Mouse (Mus musculus) heart, postnatal 10 days (tissue): ENCODE data around the gene Matn3. TPM values are rescaled to one million over a fixed set of nuclear protein-coding genes. Genes with fewer than 3 reads are reported as not detected.
"Not testable (repeated sequence)": the region's sequence is repeated elsewhere in the genome, so short reads cannot be mapped to it uniquely, and the experiment has no call there.

Experiments used
- DNase-seq, 2 experiments: peaks; one replicate each; pipeline ENCODE4 v3.0.0; 2021
- intact Hi-C: fragments of 180-260 bp; cut with DNase I; formaldehyde crosslinking; loops from one replicate; pipeline ENCODE4 v1.15.1; 2025
- total RNA-seq, 2 experiments: library from RNA; stranded (reverse); gene quantifications; 2 replicates each; pipeline ENCODE4 v1.2.3; 2021

The Matn3 gene
- total RNA-seq, 2 experiments from 2014 or later: 0.07 TPM; not detected in 1

DNA sequence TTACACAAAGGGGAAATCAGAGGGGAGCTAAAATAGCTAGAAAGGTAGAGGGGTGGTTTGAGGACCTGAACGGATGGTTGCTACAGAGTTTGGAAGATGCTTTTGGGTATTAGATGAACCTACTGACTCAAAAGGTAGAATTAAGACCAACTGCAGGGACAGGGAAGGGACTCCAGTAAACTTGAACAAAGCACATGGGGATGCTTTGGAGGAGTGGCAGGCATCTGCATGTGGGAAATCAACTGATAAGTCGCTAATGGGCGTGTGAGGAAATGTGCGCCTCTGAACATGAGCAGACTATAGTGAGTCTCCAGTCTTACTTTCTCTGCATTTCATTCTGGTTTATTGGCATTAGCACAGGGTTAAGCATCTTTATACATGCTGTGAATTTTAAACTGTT, 16.6 kb upstream of the Matn3 start:
- intact Hi-C loops: no loop called here
- DNase-seq: no peak

DNA sequence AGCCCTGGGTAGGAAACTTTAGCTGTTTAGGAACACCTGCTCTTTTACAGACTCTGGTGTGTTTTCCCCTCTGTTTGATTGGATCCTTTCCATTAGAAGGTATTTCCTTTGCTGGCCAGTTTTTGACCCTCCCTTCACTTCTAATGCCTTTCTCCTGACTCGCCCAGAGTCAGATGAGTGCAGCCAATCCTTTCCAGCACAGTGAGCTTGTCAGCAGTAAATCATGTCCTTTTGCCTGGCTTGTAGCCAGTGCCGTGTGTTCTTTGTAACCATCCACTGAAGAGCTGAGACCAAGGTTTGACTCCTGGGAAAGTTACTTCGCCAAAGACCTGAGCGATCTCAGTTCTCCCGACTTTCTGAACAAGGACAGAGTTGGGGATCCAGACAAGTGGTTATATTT, 12.4 kb upstream of the Matn3 start:
- intact Hi-C loops: no loop called here
- DNase-seq: peak in 1 of 2 experiments; percentile 49

DNA sequence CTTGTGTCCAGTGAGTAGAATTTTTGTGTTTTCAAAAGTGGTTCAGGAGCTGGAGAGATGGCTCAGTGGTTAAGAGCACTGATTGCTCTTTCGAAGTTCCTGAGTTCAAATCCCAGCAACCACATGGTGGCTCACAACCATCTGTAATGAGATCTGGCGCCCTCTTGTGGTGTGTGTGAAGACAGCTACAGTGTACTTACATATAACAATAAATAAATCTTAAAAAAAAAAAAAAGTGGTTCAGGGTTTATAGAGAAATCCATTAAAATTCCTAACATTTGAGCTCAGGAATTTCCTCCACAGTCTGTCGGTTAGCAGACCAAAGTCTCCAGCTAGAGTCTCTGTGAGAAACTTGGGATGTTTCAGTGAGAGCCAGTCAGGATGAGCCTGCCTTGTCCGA, 11.5 kb upstream of the Matn3 start:
- not testable (repeated sequence) for DNase-seq
- intact Hi-C loops: loop anchor here (2.0 kb wide), 1 partner anchor 47 kb away; no protein-coding TSS in a partner anchor

DNA sequence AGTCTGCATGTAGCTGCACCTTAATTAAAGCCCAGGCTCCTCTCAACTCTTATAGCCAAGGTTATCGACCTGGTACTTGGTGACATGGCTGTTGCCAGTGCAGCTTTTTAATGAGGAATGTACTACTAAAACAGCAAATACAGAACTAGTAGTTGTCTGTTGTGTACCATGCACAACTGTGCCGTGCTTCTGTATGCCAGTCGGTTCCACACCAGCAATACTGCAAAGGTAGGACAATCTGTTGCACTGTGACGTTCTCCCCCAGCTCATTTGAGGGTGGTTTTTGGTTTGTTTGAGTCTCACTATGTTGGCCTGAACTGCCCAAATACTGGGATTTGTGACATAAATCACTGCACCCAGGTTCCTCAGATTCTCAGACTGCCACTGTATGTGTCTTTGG, 8.2 kb upstream of the Matn3 start:
- intact Hi-C loops: no loop called here
- no peak for DNase-seq

DNA sequence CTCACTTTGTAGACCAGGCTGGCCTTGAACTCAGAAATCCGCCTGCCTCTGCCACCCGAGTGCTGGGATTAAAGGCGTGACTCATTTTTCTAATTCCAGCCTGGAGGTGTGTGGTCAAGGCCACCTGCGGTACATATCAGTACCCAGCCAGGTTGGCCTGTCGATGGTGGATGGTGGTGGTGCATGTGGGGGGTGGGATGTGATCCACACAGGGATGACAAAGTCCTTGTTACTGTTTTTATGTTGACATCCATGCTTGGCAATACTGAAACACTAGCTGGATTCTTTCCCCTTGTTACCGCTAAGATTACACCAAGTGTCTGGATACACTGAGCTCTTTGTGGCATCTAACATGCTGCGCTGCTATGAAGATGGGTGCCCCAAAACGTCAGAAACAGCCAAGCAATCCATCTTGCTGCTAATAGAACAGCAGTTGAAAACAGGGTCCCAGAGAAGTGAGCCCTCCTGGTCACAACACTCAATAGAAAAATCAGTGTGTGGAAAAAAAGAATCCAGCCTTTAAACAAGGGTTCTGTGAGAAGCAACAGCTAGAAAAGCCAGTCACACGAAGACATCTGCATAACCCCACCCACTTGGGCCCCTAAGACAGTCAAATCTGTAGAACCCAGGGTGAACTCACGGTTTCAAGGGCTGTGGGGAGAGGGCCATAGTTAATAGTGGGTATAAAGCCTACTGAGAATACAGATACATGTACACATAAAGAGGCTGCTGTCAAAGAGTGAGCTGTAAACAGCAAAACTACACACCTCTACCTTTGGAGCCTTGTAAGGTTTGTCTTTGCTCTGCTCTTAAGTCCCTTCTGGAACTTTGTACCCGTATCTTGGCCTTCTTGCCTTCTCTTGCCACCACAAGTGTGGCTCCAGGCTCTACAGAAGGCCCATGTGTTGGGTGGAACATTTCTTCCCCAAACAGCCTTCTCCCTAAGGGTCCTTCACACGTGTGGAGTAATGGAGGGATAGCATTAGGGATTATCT, 7.4 kb upstream of the Matn3 start:
- intact Hi-C loops: no loop called here
- no peak for DNase-seq

DNA sequence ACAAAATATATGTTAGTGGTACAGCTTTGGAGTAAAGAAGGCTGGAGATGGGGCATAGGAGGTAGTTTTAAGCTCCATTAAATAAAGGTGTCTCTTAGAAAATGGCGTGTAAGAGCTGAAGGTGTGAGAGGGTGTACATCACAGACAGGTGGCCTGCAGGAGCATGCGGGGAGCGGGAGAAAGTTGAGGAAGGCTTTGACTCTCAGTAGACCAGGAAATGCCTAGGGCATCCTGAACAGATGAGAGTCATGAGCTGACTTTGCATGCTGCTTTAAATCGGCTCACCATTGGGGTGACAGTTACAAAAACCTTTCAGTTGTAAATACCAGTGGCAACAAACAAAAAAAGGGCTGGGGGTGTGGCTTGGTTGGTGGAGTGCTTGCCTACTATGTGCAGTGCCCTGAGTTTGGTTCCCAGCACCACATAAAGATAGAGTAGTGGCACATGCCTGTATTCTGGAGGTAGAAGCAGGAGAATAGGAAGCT, 6.6 kb upstream of the Matn3 start:
- DNase-seq: no peak
- intact Hi-C loops: no loop called here

DNA sequence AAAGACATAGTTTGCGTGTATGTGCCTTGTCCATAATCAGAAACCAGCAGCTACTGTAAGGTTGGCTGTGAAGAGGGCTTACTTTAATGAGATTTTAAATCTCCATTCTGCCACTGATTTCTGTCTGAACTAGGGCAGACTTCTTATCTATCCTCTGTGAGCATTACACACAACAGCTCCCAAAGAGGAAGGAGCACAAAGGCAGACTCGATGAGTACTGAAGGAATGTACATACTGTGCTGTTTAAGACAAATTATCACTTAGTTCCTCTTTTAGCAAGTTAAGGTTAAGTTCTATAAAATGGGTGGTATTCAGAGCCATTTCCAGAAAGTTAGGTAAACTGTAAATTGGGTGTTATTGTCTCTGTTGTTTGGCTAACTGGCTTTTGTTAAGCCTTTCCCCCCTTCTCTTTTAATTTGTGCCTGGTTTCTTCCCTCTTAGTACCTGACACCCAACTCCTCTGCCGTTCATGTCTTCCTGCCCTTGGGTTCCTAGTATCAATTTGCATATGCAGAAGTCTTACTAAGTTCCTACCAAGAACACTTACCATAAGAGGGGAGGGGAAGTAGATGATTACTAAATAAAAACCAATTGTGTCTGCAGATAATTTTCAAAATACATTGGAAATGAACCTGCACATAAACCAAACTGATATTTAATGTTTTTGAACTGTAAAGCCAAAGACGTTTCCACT, 5.9 kb upstream of the Matn3 start:
- DNase-seq: no peak
- intact Hi-C loops: no loop called here

DNA sequence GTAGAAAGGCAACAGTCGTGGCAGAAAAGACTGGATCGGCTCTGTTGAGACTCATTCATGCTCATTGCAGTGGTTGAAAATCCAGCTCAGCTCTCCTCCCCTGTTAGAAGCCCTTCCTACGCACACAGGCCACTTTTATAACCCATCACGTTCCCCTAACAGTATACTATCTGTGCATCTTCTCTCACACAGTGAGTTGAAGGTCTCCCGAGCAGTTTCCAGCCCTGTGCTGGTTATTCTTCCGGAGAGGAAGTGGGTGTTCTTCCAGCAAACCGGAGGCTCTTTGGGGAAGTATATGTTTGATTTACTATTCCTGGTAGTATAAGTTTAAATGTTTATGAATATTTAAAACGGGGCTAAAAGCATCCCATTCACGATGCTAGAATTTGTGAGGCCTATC, 566 bp upstream of the Matn3 start:
- intact Hi-C loops: no loop called here
- DNase-seq: no peak

DNA sequence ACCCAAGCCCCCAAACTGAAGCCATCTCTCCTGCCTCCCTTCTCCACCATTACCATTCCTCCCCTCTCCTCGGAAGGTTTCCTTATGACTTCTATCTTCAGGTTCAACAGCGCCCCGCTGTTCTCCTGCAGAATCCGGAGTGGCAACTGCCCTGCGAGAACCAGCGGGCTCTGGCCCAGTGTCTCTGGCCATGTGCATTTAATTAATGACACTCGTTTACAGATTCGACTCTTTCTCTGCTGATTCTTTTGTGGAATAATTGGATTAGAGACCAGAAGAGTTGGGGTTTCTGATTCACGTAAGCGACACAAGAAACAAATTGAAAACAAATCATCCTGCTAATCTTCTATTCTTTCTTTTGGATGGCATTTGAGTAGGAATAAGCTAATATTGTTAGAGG, 5.4 kb downstream of the Matn3 start:
- intact Hi-C loops: no loop called here
- no peak for DNase-seq

DNA sequence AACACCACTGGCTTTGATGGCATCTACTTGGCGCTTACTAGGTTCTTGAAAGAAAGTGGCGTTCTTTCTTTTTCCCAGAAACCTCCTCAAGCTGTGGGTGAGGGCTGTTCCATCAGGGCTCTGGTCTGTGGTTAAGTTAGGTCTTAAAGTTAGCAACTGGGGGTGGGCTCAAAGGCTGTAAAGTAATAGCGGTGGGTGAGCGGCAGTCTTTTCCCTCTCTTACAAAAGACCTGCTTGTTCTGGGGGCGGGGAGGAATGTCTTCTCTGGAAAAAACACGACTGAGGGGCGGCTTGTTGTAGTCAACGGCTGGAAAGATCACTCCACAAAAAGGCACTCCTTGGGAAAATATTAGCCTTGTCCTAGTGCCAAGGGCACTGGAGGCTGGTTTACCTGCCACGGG, 6.4 kb downstream of the Matn3 start:
- intact Hi-C loops: no loop called here
- no peak for DNase-seq

DNA sequence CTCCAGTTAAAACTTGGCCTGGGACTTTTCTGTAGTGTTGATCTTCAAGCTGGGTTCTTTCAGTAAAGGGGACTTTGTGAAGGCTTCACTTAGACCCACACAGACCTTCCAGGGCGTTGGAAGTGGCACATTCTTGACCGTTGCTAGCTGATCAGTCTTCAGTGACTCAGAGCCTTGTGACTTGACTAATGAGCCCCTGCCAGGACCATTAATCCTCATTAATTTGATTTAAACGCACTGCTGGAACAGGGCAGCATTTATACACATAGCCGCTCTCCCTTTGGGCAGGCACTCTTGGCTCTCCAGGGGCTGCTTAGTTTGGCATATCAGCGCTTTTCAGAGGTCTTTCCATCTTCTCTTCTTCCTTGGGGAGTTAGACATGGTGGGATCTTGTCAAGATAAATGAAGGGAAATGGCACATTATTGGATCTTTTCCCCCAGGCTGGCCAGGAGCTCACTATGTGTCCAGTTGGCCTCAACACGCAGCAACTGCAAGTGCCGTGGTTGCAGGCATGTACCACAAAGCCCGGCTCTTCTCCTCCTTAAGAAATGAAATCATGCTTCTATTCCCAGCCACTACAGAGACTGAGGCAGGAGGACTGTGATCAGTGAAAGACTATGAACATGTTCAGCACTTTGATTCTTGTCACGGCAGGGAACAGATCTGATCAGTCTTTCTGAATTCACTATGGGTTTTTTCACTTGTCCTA, 14.0 kb downstream of the Matn3 start:
- DNase-seq: no peak
- intact Hi-C loops: no loop called here

DNA sequence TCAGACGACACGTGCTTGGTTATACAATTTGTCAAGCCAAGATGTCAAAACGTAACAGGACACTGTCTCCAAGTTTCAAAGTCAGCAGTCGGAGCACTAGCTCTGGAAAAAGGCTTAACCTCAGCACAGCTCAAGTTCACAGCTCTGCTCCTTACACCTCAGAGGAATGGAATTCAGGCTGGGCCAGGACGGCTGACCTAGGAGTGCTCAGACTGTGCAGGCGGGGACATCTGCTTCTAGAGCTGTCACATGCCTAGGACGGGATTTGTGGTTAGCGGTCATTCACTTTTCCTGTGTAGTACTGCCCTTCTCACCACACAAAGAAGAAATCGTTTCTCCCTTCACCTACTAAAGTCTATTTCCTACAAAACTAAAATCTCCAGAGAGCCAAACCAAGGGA, 22.1 kb downstream of the Matn3 start:
- intact Hi-C loops: loop anchor here (5.0 kb wide), 1 partner anchor 48 kb away; the partner anchor contains the start of gene Laptm4a

DNA sequence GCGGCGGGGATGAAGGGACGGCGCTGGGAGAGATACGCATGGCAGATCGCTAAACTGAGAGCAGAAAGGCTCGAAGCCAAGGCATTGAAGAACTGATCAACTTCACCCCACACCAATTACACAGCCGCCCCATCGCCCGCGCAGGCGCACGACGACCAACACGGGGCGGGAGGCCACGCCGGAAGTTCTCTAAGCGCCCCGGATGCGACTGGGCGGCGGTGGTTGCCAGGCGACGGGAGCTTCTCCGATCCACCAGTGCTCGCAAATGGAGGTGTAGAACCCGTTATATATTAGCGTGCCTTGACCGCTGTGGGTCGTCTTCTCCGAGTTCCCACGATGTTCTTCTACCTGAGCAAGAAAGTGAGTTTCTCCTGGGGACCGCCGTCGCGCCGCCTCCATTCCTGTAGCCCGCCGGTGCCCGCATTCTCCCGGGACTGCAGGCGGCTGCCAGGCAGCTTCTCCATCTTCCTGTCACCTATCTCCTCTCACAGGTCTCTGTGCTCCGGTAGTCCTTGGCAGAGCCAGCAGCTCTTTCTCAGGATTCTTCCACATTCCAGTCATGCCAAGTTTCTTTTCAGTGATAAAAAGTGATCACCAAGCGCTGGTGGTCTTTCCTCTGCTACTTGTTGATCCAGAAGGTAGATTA, 26.2 kb downstream of the Matn3 start, which contains the start of gene Wdr35:
Wdr35 (plus strand) TSS at position 73 of the 646 bp plus-strand sequence.
- DNase-seq: peak; percentile 91 to 92
- intact Hi-C loops: loop anchor here (5.0 kb wide), 1 partner anchor 52 kb away; the partner anchor contains the start of gene Laptm4a

More for the DNA sequence above, 22.1 kb downstream of the Matn3 start:
- DNase-seq: peak; percentile 67 to 74

DNA sequence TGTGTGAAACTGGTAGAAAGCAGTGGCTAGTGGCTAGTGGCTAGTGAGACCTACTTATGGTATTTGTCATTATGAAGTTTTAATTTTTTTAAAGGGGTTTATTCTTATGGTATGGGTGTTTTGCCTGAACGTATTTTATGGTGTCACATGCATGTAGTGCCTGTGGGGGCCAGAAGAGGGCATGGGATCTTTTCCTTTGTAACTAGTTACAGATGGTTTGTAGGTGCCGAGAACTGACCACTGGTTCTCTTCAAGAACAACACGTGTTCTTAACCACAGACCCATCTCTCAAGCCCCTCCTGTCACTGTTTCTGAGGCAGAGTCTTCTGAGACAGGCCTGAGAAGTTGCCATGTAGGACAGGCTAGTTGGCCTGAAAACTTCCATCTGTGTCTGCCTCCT, 27.3 kb downstream of the Matn3 start:
- no peak for DNase-seq
- intact Hi-C loops: no loop called here

DNA sequence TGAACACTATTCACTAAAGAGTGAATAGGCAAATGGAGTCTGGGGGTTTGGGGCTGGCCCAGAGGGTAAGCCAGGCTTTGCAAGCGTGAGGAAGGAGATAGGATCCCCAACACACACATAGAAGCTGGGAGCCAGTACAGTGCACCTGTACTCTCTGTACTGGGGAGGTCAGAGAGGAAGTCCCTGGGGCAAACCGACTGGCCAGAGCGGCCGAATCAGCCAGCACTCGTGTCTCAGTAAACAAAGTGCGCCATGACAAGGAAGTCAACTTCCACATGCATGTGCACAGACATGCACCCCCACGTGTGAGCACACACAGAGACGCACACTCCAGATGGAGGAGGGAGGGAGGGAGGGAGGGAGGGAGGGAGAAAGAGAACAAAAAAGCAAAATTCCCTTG, 45.5 kb downstream of the Matn3 start:
- intact Hi-C loops: no loop called here
- DNase-seq: no peak

DNA sequence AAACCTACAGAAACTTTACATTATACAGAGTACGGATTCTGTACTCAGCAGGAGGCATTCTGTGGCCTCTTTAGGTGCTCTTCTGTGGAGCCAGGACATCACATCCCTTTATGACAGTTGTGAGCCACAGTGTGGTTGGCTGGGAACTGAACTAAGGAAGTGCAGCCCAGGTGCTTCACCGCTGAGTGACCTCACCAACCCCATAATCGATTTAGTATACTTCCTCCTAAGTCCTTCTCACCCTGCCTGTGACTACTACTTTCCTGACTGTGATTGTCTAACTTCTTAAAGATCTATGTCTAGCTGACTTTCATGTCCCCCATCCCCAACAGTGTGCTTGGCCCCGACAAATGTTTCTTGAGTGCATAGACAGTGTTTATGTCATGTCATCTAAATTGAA, 50.6 kb downstream of the Matn3 start:
- intact Hi-C loops: no loop called here
- DNase-seq: no peak

DNA sequence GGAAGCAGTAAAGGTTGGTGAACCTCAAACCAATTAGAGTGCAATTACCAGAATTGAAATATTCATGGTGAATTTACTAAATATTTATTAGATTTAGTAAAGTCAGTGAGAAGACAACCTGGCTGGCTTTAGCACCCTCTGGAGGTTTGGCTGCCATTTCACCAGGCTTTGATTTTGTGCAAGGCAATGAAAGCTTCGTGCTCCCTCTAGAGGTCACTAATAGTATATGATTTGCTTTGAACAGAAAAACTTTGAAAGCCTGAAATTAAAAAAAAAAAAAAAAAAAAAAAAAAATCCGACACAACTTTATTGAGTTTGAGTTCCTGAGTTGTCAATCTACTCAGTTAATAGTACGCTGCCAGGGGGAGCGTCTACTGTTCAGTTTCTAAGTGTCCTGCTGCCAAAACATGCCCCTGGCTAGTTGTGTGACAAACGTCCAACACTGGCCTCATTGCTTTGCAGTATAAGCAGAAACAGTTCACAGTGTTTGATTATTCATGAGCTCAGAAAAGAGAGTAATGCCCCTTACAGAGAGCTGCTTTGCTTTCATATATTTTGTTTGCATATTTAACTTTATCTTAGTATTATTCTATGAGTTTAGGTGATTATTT, 54.4 kb downstream of the Matn3 start:
- peak; percentile 65 to 77 for DNase-seq
- intact Hi-C loops: loop anchor here (1.0 to 10.0 kb wide), 5 partner anchors 113 to 687 kb away; partner anchors contain the start of gene Hs1bp3

DNA sequence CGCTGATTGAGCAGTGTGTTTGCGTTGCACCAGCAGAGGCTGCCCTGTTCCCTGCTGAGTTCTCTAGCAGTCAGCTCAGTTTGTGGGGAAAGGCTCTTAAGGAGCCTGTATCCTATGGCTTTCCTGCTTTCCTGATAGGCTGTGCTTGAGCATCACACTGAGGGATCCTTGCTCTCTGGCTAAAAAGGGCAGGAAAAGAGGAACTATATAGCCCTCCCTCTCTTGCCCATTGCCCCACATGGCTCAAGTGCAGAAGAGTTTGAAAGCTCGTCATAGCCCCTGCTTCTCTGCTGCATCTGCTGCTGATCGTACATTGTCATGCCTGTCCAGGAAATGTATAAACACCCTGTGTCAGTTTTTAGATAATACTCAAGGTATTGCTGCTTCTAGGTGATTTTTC, 59.4 kb downstream of the Matn3 start:
- no peak for DNase-seq
- intact Hi-C loops: loop anchor here (10.0 kb wide), 1 partner anchor 692 kb away; the partner anchor contains the start of gene Hs1bp3

DNA sequence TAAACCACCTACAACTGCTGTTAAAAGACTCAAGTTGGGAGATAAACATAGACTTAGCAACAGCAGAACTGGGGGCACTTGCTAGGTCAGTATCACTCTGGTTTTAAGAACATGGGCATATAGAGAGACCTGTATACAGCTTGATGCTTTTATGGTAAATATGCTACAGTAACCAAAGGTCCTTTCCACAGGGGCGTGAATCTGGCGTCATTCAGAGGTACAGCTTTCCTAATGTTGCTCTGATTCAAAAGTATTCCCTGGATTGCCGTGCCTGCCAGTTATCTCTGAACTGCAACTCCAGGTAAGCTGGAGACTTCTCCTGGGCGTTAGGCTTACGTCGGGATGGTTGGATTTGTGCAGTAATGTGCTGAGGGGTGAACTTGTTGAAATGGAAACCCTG, 60.1 kb downstream of the Matn3 start:
- no peak for DNase-seq
- intact Hi-C loops: loop anchor here (10.0 kb wide), 1 partner anchor 693 kb away; the partner anchor contains the start of gene Hs1bp3

DNA sequence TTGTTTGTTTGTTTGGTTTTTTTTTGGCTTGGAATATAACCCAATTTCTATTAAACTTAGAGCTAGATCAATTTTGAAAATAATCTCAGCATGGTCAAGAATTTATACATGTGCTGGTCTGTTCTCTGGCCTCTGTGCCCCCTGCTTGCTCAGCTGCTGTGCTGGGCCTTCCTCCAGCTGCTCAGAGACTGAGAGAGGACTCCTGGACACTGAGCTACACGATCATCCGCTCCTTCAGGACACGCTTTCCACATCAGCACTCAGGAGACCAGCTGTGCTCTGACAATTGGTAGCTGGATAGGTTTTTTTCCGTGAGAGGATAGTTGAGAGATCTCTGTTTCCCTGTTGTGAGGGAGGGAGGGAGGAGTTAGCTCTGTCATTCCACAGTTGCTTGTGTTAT, 62.6 kb downstream of the Matn3 start:
- DNase-seq: no peak
- intact Hi-C loops: no loop called here
